Mouse (Mus musculus): Measurements from ENCODE around the gene Speer4a. TPM values are rescaled to one million over a fixed set of nuclear protein-coding genes. Genes with fewer than 3 reads are reported as not detected.

Gene Speer4a
- 4.7 TPM for polyA plus RNA-seq (2014; fragmentation: Illumina TruSeq; extraction: RNeasy Lipid Tissue Mini Kit (QIAGEN cat#74804))

GRCm38 (mm10) chr5:26039458-26039857 lies at the start of gene Speer4a:
Gene Speer4a (minus strand): TSS chr5:26039558.

GRCm38 (mm10) chr5:26058481-26058880 lies 19.1 kb upstream of the Speer4a start, which contains the start of gene Gm7347:
Gene Gm7347 (minus strand): TSS chr5:26058581.

GRCm38 (mm10) chr5:26022816-26023215 lies 16.5 kb downstream of the Speer4a start, which contains the start of gene Gm5862:
Gene Gm5862 (minus strand): TSS chr5:26022916.

GRCm38 (mm10) chr5:26004698-26005097 lies 34.7 kb downstream of the Speer4a start, which contains the start of gene Gm1979:
Gene Gm1979 (minus strand): TSS chr5:26004798.

GRCm38 (mm10) chr5:25988550-25988949 lies 50.8 kb downstream of the Speer4a start, which contains the start of gene Gm21698:
Gene Gm21698 (minus strand): TSS chr5:25988650.

Other genes with a start within 250 kb of the Speer4a start
- gene Gm21663, start 97.2 kb downstream of the Speer4a start, polyA plus RNA-seq (2014; fragmentation: Illumina TruSeq; extraction: RNeasy Lipid Tissue Mini Kit (QIAGEN cat#74804)), result 1.7 TPM
- gene Gm21671, start 85.1 kb downstream of the Speer4a start, polyA plus RNA-seq (2014; fragmentation: Illumina TruSeq; extraction: RNeasy Lipid Tissue Mini Kit (QIAGEN cat#74804)), result 3.0 TPM
- not detected for gene Gm21680, start 66.9 kb downstream of the Speer4a start, polyA plus RNA-seq (2014; fragmentation: Illumina TruSeq; extraction: RNeasy Lipid Tissue Mini Kit (QIAGEN cat#74804))
- gene Gm21698, start 50.9 kb downstream of the Speer4a start, polyA plus RNA-seq (2014; fragmentation: Illumina TruSeq; extraction: RNeasy Lipid Tissue Mini Kit (QIAGEN cat#74804)), result 3.8 TPM
- 1.3 TPM for gene Gm1979, start 34.8 kb downstream of the Speer4a start, polyA plus RNA-seq (2014; fragmentation: Illumina TruSeq; extraction: RNeasy Lipid Tissue Mini Kit (QIAGEN cat#74804))
- gene Gm5862, start 16.6 kb downstream of the Speer4a start, polyA plus RNA-seq (2014; fragmentation: Illumina TruSeq; extraction: RNeasy Lipid Tissue Mini Kit (QIAGEN cat#74804)), result 0.40 TPM
- 0.77 TPM for gene Gm7347, start 19.0 kb upstream of the Speer4a start, polyA plus RNA-seq (2014; fragmentation: Illumina TruSeq; extraction: RNeasy Lipid Tissue Mini Kit (QIAGEN cat#74804))
- gene Gm10471, start 49.7 kb upstream of the Speer4a start, polyA plus RNA-seq (2014; fragmentation: Illumina TruSeq; extraction: RNeasy Lipid Tissue Mini Kit (QIAGEN cat#74804)), result 0.31 TPM
- 0.91 TPM for gene 5031410I06Rik, start 65.8 kb upstream of the Speer4a start, polyA plus RNA-seq (2014; fragmentation: Illumina TruSeq; extraction: RNeasy Lipid Tissue Mini Kit (QIAGEN cat#74804))
- 0.97 TPM for gene Gm10220, start 81.9 kb upstream of the Speer4a start, polyA plus RNA-seq (2014; fragmentation: Illumina TruSeq; extraction: RNeasy Lipid Tissue Mini Kit (QIAGEN cat#74804))
- gene Gm7361, start 218.1 kb upstream of the Speer4a start, polyA plus RNA-seq (2014; fragmentation: Illumina TruSeq; extraction: RNeasy Lipid Tissue Mini Kit (QIAGEN cat#74804)), result 6.3 TPM